Mouse (Mus musculus) ES-Bruce4 (cell line): ENCODE results near the gene Ttc21a. TPM values are rescaled to one million over a fixed set of nuclear protein-coding genes. Genes with fewer than 3 reads are reported as not detected.

Source experiments
- H3K27ac ChIP-seq: 2 replicates; pipeline ENCODE4 v1.5.1; 2012; ENCODE audit warnings: low read length, inconsistent platforms; ENCODE audit not compliant: insufficient read depth
- H3K27me3 ChIP-seq: 2 replicates; pipeline ENCODE4 v1.6.1; 2012; ENCODE audit warnings: mild to moderate bottlenecking, low read length, inconsistent platforms; ENCODE audit not compliant: control insufficient read depth, poor library complexity, insufficient read depth, severe bottlenecking
- H3K36me3 ChIP-seq: 2 replicates; pipeline ENCODE4 v1.6.1; 2012; ENCODE audit warnings: inconsistent platforms, mild to moderate bottlenecking, low read length, moderate library complexity; ENCODE audit not compliant: control insufficient read depth, poor library complexity, insufficient read depth, severe bottlenecking
- H3K4me1 ChIP-seq: one replicate; pipeline ENCODE4 v1.8.1; 2011; ENCODE audit warnings: low read length; ENCODE audit not compliant: control insufficient read depth, insufficient read depth
- H3K4me3 ChIP-seq: 2 replicates; pipeline ENCODE4 v1.5.1; 2011; ENCODE audit warnings: low read depth, mild to moderate bottlenecking, low read length
- H3K9ac ChIP-seq: 2 replicates; pipeline ENCODE4 v1.6.1; 2012; ENCODE audit warnings: low read depth, mild to moderate bottlenecking, inconsistent platforms; ENCODE audit not compliant: poor library complexity, severe bottlenecking
- H3K9me3 ChIP-seq: replicated peaks from 2 replicates; pipeline ENCODE4 v1.6.1; 2012; ENCODE audit warnings: mild to moderate bottlenecking, low read length, inconsistent platforms; ENCODE audit not compliant: control insufficient read depth, poor library complexity, insufficient read depth, severe bottlenecking
- CTCF ChIP-seq: IDR thresholded peaks from one replicate; pipeline ENCODE4 v1.8.1; 2011; ENCODE audit warnings: low read depth, low read length
- EP300 ChIP-seq: IDR thresholded peaks from 2 replicates; pipeline ENCODE4 v1.6.1; 2011; ENCODE audit warnings: low read depth, low read length; ENCODE audit not compliant: insufficient read depth
- POLR2A ChIP-seq: IDR thresholded peaks from one replicate; pipeline ENCODE4 v1.8.1; 2011; ENCODE audit warnings: low read length; ENCODE audit not compliant: insufficient read depth
- polyA plus RNA-seq: library from polyadenylated mRNA; stranded (reverse); fragments of >200 nt; gene quantifications from 2 replicates; pipeline ENCODE4 v1.2.4, GENCODE M21; 2011; ENCODE audit warnings: low read depth; ENCODE audit not compliant: missing spikeins, insufficient read depth, insufficient read length

Gene Ttc21a
- polyA plus RNA-seq, 1 experiment = 0.93 TPM

GRCm38 (mm10) chr9:120014828-120015227 is 77.4 kb downstream of the Ttc21a start:
- TF ChIP-seq POLR2A = no peak
- no peak for TF ChIP-seq CTCF
- no peak for TF ChIP-seq EP300
- Histone ChIP-seq H3K36me3 (no peaks in the 10 kb centered on the region), H3K9me3 (no peaks in the 10 kb centered on the region), H3K4me3 (no peak overlapping the region), H3K4me1 (peaks cover 2% of the 10 kb centered on the region), H3K27me3 (no peaks in the 10 kb centered on the region), H3K27ac (no peak overlapping the region), H3K9ac (no peak overlapping the region)

- Histone ChIP-seq H3K27me3 (no peaks in the 10 kb centered on the region), H3K9me3 (no peaks in the 10 kb centered on the region), H3K4me3 (no peak overlapping the region), H3K36me3 (no peaks in the 10 kb centered on the region), H3K27ac (no peak overlapping the region), H3K4me1 (peaks cover 2% of the 10 kb centered on the region), H3K9ac (no peak overlapping the region)
- no peak for TF ChIP-seq CTCF
These were observed 79.5 kb downstream of the Ttc21a start for GRCm38 (mm10) chr9:120016956-120017355.

Other genes starting within 250 kb of the Ttc21a start
- not detected in 2 replicates for gene Scn10a, start 218.3 kb upstream of the Ttc21a start, polyA plus RNA-seq
- gene Scn11a, start 112.2 kb upstream of the Ttc21a start, polyA plus RNA-seq = not detected in 2 replicates
- gene Wdr48, start 42.7 kb upstream of the Ttc21a start, polyA plus RNA-seq = 103 and 107 TPM in 2 replicates
- gene Gorasp1, start within 50 bp of the Ttc21a start, polyA plus RNA-seq = 7.2 and 9.2 TPM in 2 replicates
- gene Csrnp1, start 47.1 kb downstream of the Ttc21a start, polyA plus RNA-seq = 28.4 and 39.7 TPM in 2 replicates
- not detected in 2 replicates for gene Xirp1, start 86.0 kb downstream of the Ttc21a start, polyA plus RNA-seq
- not detected in 2 replicates for gene Cx3cr1, start 132.3 kb downstream of the Ttc21a start, polyA plus RNA-seq
- not detected in 2 replicates for gene Ccr8, start 154.5 kb downstream of the Ttc21a start, polyA plus RNA-seq
- 15.3 and 15.7 TPM in 2 replicates for gene Slc25a38, start 172.8 kb downstream of the Ttc21a start, polyA plus RNA-seq
- gene Rpsa, start 190.1 kb downstream of the Ttc21a start, polyA plus RNA-seq = 2,205 and 2,405 TPM in 2 replicates
- 7.3 and 10.3 TPM in 2 replicates for gene Mobp, start 212.1 kb downstream of the Ttc21a start, polyA plus RNA-seq